Mouse (Mus musculus): ENCODE measurements around the gene Tmem170. TPM values are rescaled to one million over a fixed set of nuclear protein-coding genes. Genes with fewer than 3 reads are reported as not detected.
A peak's percentile ranks its signal among the peaks of the same experiment; 100 is the strongest.
"Not testable (repeated sequence)": the region's sequence is repeated elsewhere in the genome, so short reads cannot be mapped to it uniquely, and the experiment has no call there.

Tmem170 gene
- polyA plus RNA-seq, 1 experiment, result 6.9 TPM

GRCm38 (mm10) chr8:111863280-111863679 lies 13.3 kb downstream of the Tmem170 start:
- peaks cover 3% of the 10 kb centered on the region; the same call in 1 of the 2 replicates for H3K4me1 ChIP-seq (ENCODE audit: control insufficient read depth, insufficient read depth, low read length)
- H3K27me3 ChIP-seq (replicated peaks; ENCODE audit: control insufficient read depth, insufficient read depth, low read length), result no peaks in the 10 kb centered on the region; the same call in 1 of the 2 replicates
- WGBS, result 64% methylated on average over 4 of the region's 4 CpGs
- H3K4me3 ChIP-seq (ENCODE audit: insufficient read depth, low read depth, low read length), result no peak overlapping the region
- DNase-seq, result no peak
- H3K27ac ChIP-seq (ENCODE audit: insufficient read depth, low read depth, low read length), result no peak overlapping the region
- no peak for TF ChIP-seq CTCF (conservative IDR thresholded peaks at IDR 0.05; ENCODE audit: insufficient read depth, insufficient read length, low read depth, low read length)
- no peak for TF ChIP-seq POLR2A (IDR thresholded peaks at IDR 0.05; ENCODE audit: low read depth, low read length)
- H3K36me3 ChIP-seq (ENCODE audit: control insufficient read depth, insufficient read depth, low read length), result no peaks in the 10 kb centered on the region

GRCm38 (mm10) chr8:111855977-111856376 lies 20.6 kb downstream of the Tmem170 start:
- no peak for DNase-seq
- no peak for TF ChIP-seq POLR2A (IDR thresholded peaks at IDR 0.05; ENCODE audit: low read depth, low read length)
- no peak for TF ChIP-seq CTCF (conservative IDR thresholded peaks at IDR 0.05; ENCODE audit: insufficient read depth, insufficient read length, low read depth, low read length)
- Histone ChIP-seq H3K27me3 (replicated peaks; ENCODE audit: control insufficient read depth, insufficient read depth, low read length) (no peaks in the 10 kb centered on the region; the same call in 1 of the 2 replicates), H3K4me3 (ENCODE audit: insufficient read depth, low read depth, low read length) (no peak overlapping the region), H3K4me1 (ENCODE audit: control insufficient read depth, insufficient read depth, low read length) (no peaks in the 10 kb centered on the region; the same call in 1 of the 2 replicates), H3K27ac (ENCODE audit: insufficient read depth, low read depth, low read length) (no peak overlapping the region), H3K36me3 (ENCODE audit: control insufficient read depth, insufficient read depth, low read length) (no peaks in the 10 kb centered on the region)
- WGBS, result 91% methylated on average over 12 of the region's 12 CpGs

GRCm38 (mm10) chr8:111853861-111854501 lies 22.6 kb downstream of the Tmem170 start, which contains the start of gene Cfdp1:
Cfdp1 (minus strand) TSS chr8:111854291.
- WGBS, result under 1% methylated on average over 53 of the region's 53 CpGs

GRCm38 (mm10) chr8:111853219-111853618 lies 23.3 kb downstream of the Tmem170 start:
- not testable (repeated sequence) for H3K4me1 ChIP-seq (ENCODE audit: control insufficient read depth, insufficient read depth, low read length); H3K36me3 ChIP-seq (ENCODE audit: control insufficient read depth, insufficient read depth, low read length); DNase-seq; H3K27me3 ChIP-seq (replicated peaks; ENCODE audit: control insufficient read depth, insufficient read depth, low read length); H3K27ac ChIP-seq (ENCODE audit: insufficient read depth, low read depth, low read length)
- peak overlapping the region; percentile 96; the same call in 1 of the 2 replicates for H3K4me3 ChIP-seq (ENCODE audit: insufficient read depth, low read depth, low read length)
- 49% methylated on average over 12 of the region's 12 CpGs for WGBS

More at GRCm38 (mm10) chr8:111853861-111854501, 22.6 kb downstream of the Tmem170 start, which contains the start of gene Cfdp1:
- Histone ChIP-seq H3K4me3 (ENCODE audit: insufficient read depth, low read depth, low read length) (peak within 1 kb of the TSS; percentile 96), H3K36me3 (ENCODE audit: control insufficient read depth, insufficient read depth, low read length) (no peaks in the 10 kb centered on the region), H3K27me3 (replicated peaks; ENCODE audit: control insufficient read depth, insufficient read depth, low read length) (no peaks in the 10 kb centered on the region), H3K27ac (ENCODE audit: insufficient read depth, low read depth, low read length) (no peak within 1 kb of the TSS), H3K4me1 (ENCODE audit: control insufficient read depth, insufficient read depth, low read length) (no peaks in the 10 kb centered on the region; the same call in 1 of the 2 replicates)
- TF ChIP-seq CTCF (conservative IDR thresholded peaks at IDR 0.05; ENCODE audit: insufficient read depth, insufficient read length, low read depth, low read length) (0 out of 2 replicates have a peak, but pooled peaks have one; percentile 18), POLR2A (IDR thresholded peaks at IDR 0.05; ENCODE audit: low read depth, low read length) (no peak)
- DNase-seq, result peak; percentile 99

GRCm38 (mm10) chr8:111846746-111847145 lies 29.8 kb downstream of the Tmem170 start:
- H3K36me3 ChIP-seq (ENCODE audit: control insufficient read depth, insufficient read depth, low read length), result peaks cover 1% of the 10 kb centered on the region; the same call in 1 of the 2 replicates
- 92% methylated on average over 6 of the region's 6 CpGs for WGBS
- no peak overlapping the region for H3K4me3 ChIP-seq (ENCODE audit: insufficient read depth, low read depth, low read length)
- no peaks in the 10 kb centered on the region for H3K4me1 ChIP-seq (ENCODE audit: control insufficient read depth, insufficient read depth, low read length)
- H3K27me3 ChIP-seq (replicated peaks; ENCODE audit: control insufficient read depth, insufficient read depth, low read length), result no peaks in the 10 kb centered on the region
- no peak for DNase-seq
- no peak overlapping the region for H3K27ac ChIP-seq (ENCODE audit: insufficient read depth, low read depth, low read length)
- TF ChIP-seq POLR2A (IDR thresholded peaks at IDR 0.05; ENCODE audit: low read depth, low read length) (no peak), CTCF (conservative IDR thresholded peaks at IDR 0.05; ENCODE audit: insufficient read depth, insufficient read length, low read depth, low read length) (no peak)

GRCm38 (mm10) chr8:111835540-111835939 lies 41.0 kb downstream of the Tmem170 start:
- no peaks in the 10 kb centered on the region; the same call in 1 of the 2 replicates for H3K36me3 ChIP-seq (ENCODE audit: control insufficient read depth, insufficient read depth, low read length)
- peaks cover 16% of the 10 kb centered on the region; the same call in 1 of the 2 replicates for H3K4me1 ChIP-seq (ENCODE audit: control insufficient read depth, insufficient read depth, low read length)
- no peak overlapping the region for H3K4me3 ChIP-seq (ENCODE audit: insufficient read depth, low read depth, low read length)
- no peak overlapping the region for H3K27ac ChIP-seq (ENCODE audit: insufficient read depth, low read depth, low read length)
- TF ChIP-seq POLR2A (IDR thresholded peaks at IDR 0.05; ENCODE audit: low read depth, low read length) (no peak), CTCF (conservative IDR thresholded peaks at IDR 0.05; ENCODE audit: insufficient read depth, insufficient read length, low read depth, low read length) (peak; percentile 42)
- DNase-seq, result peak; percentile 46
- H3K27me3 ChIP-seq (replicated peaks; ENCODE audit: control insufficient read depth, insufficient read depth, low read length), result no peaks in the 10 kb centered on the region
- 47% methylated on average over 1 of the region's 1 CpGs for WGBS

- Histone ChIP-seq H3K36me3 (ENCODE audit: control insufficient read depth, insufficient read depth, low read length) (no peaks in the 10 kb centered on the region; the same call in 1 of the 2 replicates), H3K4me3 (ENCODE audit: insufficient read depth, low read depth, low read length) (no peak overlapping the region), H3K27ac (ENCODE audit: insufficient read depth, low read depth, low read length) (0 out of 2 replicates have a peak overlapping the region, but pooled peaks have one; percentile 3), H3K27me3 (replicated peaks; ENCODE audit: control insufficient read depth, insufficient read depth, low read length) (no peaks in the 10 kb centered on the region), H3K4me1 (ENCODE audit: control insufficient read depth, insufficient read depth, low read length) (peaks cover 18% of the 10 kb centered on the region; the same call in 1 of the 2 replicates)
- TF ChIP-seq CTCF (conservative IDR thresholded peaks at IDR 0.05; ENCODE audit: insufficient read depth, insufficient read length, low read depth, low read length) (no peak), POLR2A (IDR thresholded peaks at IDR 0.05; ENCODE audit: low read depth, low read length) (no peak)
- WGBS, result 45% methylated on average over 6 of the region's 6 CpGs
- DNase-seq, result no peak
Measured at GRCm38 (mm10) chr8:111834011-111834410, 42.5 kb downstream of the Tmem170 start.

All from kidney, adult 2 months (tissue).